Mouse (Mus musculus): Measurements from ENCODE around the gene Gmpr.

Gene Gmpr

DNA sequence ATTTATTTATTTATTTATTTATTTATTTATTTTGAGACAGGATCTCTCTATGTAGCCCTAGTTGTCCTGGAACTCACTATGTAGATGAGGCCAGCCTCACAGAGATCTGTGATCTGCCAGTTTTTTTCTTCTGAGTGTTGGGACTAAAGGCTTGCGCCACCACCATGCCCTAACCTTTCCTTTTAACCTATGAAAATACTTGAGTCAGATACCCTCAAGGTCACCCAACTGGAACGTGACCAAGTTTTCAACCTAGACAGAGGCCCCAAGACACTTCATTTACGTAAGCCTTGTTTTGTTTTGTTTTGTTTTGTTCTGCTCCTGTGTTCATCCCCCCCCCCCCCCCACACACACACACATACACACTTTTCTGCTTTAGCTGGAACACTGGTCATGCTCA is 1.7 kb upstream of the Gmpr start:
- no peak for DNase-seq (ENCODE audit: low spot score in 2 of 2)

DNA sequence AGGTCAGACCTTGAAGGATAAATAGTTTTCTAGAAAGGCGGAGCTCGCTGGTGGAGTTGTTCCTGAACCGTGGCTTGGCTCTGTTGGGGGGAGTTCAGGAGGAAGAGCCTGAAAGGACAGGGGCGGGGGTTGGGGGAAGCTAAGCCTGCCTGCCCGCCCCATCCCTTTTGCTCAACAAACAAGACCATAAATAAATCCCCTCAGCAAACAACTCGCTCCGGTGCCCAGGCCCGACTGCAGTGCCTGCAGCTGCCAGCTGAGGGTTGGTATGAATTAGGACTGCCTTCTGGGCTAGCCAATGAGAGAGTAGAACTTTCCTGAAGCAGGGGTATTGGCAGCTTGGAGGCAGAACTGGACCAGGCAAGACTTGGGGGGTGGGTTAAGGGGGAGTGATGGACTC is 1.3 kb downstream of the Gmpr start:
- DNase-seq (ENCODE audit: low spot score in 2 of 2): peak; percentile 42 to 55

DNA sequence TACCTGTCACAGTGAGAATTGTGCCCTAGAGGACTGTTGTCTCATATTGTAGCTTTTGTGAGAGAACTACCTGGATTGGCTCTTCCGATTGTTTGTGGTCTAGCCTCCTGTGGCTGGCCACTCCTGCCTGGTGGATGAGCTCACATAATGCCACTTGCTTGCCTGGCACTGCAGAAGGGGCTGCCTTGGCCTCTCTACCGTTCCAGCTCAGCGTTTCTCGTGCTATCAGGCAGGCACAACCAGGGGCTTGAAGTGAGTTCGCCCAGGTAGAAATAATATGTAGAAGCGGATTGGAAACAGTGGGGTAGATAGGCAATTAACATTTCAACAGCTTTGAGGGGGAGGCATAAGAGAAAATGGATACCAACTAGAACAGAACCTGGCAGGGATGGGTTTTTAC is 2.1 kb downstream of the Gmpr start:
- DNase-seq (ENCODE audit: low spot score in 2 of 2): no peak

DNA sequence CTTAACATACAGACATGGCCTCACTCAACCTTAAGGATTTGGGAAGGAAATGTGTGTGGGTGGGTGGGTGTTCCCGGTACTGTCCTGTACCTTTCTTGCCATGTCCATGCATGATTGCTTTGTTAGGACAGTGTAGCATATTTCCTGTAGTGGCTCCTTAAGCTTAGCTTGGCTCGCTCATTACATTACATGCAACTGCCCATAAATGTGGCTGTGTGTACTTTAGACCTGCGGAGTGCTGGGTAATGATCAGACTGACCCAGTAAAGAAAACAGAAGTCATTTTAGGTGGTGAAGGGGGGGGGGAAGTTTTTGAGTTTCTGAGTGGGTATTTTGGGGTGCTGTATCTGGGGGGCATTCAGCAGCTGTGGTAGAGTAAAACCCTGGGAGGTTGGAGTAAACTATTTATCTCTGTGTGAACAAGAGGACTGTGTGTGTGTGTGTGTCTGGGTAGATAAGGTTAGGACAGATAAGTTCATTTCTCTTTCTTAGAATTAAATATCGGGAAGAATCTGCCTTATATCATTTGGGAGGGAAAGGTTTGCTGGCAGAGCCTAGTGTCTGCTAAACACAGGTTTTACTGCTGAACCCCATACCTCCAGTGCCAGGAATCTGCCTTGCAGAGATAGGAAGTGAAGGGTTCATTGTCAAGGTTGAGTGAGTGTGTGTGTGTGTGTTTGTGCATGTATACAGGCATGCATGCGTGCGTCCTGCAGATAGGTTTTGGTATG is 4.6 kb downstream of the Gmpr start:
- no peak for DNase-seq (ENCODE audit: low spot score in 2 of 2)

DNA sequence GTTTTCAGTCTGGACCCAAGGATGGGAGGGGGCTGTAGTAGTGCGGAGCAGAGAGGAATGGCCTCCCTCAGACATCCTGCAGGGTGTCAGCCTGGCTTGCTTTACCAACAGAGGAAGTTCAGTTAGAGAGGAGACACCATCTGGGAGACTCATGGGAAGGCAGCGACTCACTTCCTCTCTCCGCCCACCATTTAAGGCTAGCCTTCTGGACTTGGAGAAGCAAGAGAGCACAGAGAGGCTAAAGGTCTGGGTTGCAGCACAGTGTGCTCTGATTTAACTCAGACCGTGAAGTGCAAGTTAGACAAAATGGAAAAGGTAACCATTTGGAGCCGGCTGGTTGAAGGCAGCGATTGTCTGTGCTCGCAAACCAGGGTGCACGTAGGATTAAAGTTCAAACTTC is 5.3 kb downstream of the Gmpr start:
- no peak for DNase-seq (ENCODE audit: low spot score in 2 of 2)

DNA sequence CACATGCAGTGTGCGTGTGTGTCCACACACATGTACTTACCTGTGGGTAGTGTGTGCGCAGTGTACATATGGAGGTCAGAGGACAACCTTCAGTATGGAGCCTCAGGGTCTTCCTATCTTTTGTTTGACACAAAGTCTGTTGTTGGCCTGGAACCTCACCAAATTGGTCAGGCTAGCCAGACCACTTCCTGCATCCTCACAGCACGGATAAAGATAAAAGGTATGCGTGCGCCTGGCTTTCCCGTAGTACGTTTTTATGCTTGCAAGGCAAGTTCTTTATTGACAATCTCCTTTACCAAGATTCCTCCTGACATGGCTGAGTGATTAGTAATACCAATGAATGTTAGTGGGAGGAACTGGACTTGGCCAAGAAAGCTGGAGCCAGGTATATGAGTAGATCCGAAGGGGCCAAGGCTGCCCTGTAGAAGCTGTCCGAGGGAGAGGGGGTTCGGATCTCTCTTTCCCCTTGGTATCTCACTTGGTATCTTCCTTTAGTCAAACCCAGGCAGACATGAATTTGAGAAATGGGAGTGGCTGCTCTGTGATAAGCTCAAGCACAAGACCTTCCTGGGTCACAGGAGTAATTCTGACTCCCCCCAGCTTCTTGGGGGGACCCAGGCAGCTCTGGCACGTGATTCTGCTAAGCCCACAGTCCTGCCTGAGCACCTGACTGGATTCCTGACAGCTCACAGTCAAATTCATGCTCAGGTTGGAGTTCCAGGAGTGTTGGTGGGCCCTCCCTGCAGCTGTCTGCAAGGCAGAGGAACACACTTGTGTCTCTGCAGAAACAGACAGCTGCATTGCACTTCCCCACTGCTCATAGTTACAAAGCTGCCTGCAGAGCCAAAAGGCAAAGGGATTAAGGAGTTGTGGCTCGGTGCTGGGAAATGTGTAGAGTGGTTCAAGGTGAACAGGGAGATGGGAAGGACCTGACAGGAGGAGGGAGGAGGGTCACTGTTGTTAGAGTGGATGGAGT is 6.1 kb downstream of the Gmpr start:
- no peak for DNase-seq (ENCODE audit: low spot score in 2 of 2)

DNA sequence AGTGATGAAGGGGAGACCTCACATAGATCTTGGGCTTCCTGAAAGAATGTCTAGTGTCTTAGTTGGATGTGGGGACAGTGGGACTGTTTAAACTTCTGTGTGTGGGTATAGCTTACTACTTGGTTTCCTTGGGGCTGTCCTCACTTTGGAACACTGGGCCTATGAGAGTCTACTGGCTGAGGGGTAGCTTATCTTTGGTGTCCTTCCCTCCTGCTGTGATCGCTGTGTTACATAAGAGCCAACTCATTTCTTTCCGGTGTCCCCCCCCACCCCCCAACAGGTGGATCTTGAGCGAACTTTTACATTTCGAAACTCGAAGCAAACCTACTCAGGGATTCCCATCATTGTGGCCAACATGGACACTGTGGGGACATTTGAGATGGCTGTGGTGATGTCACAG is 6.9 kb downstream of the Gmpr start:
- no peak for DNase-seq (ENCODE audit: low spot score in 2 of 2)

DNA sequence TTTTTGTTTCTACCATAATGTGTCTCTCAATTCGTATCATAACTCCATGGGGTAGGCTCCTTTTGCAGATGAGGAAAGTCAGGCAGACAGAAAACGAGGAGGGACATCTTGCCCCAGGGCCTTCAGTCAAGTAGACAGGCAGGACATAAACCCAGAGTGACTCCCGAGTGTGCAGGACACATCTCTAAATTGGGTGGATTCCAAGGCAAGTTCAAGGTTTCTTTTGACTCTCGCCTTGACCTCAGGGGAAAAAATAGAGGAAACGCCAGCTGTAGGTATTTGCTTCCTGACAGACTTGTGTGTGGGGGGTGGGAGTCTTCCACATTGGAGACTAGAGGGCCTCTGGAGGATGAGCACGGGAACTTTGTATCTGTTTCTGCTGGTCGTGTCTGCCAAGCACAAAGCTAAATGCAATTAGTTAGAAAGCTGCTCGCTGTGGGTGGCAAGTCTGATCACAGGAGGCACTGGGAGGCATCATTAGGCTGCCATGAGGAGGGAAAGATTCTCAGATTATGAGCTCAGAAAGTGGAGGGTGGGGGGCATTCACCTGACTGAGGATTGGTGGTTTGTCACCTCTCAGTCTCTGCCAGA is 7.7 kb downstream of the Gmpr start:
- no peak for DNase-seq (ENCODE audit: low spot score in 2 of 2)

DNA sequence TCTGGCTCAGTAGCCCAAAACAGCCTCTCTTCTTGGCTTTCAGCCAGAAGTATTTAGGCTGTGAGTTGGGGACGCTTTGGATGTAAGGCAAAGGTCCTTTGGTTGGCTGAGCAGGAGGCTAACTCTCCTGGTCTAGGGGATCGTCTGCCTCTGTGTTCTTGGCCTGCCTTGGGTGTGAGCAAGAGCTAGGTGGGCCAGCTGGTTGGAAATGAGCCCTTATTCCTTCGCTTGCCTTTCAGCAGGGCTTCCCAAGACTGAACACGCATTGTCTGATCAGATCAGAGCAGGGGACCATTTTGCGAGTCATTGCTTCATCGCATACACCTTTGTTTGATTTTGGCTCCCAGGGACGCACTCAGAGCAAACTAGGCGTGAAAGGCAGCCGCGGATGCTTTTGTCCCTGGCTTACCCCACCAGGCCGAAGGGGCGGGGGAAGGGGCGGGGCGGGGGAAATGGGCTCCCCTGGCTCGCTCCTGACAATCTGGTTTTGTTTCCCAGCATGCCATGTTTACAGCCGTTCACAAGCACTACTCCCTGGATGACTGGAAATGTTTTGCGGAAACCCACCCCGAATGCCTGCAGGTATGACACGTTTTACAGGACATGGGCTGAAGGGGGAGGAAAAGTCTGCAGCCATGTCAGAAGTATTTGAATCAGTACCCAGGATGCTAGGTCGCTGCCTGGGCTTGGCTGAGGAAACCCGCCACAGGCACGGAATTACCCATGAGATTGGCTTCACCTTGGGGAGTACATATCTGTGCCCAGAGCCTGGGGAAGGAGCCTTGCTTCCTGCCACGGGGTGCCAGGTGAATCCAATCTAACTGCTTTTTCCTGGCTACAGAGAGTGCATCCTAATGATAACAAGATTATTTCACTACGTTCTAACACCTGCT is 9.5 kb downstream of the Gmpr start:
- DNase-seq (ENCODE audit: low spot score in 2 of 2): no peak

DNA sequence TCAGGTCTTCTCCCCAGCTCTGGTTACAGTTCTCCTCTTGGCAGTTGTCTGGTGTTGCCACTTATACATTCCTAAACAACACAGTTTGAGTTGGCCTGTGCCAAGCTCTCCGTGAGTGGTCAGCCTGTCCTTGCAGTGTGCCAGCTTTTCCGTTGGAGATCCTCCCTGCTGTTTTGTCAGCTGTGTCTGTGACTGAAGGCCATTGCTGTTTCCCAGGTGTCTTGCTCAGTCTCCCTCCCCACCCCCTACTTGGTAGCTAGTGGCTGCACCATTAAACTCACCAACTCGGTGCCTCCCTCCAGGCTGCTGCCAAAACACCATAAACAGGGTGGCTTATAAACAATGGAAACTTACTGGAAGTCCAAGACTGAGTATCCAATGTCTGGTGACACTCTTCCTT is 17.1 kb downstream of the Gmpr start:
- no peak for DNase-seq (ENCODE audit: low spot score in 2 of 2)

DNA sequence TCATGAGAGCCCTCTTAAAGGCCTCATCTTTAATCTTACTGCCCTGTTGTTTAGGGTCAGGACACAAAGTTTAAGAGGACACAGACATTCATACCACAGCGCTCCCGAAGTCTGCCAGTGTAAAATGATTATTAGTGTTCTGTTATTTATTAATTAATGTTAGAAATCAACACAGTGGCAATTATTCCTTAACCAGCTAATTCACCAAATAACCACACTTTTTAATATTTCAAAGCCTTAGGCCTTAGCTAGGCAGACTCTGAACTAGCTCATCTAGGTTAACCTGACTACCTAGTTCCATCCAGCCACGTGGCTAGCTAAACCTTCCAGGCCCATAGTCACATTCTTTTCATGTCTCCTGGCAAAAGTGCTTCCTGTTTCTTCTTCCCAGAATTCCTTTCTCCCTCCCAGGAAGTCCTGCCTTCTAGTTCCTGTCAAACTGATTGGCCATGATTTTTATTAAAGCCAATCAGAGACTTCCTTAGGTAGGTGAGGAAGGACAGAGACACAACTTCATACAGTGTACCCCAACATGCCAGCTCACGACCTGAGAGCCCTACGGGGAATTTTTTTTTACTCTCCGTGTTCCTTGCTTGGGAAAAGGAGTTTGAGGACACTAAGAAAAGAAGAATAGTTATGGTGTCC is 17.7 kb downstream of the Gmpr start:
- no peak for DNase-seq (ENCODE audit: low spot score in 2 of 2)

DNA sequence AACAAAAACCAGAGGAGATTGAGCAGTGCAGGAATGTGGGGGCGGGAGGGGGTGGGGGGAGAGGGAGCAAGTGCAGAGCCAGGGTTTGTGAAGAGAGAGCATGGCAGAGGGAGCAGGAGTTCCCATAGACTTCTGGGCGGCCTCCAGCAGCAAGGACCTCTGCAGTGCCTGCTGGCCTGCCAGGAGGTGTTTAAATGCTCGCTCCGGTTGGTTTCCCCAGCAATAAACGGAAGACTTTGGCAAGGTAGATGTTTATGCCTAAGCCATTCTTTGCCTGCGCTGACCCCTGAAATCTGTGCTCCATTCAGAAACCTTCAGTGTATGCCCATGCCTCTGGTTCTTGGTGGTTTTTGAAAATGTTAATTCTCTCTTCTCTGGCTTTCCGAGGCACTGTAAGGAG is 19.0 kb downstream of the Gmpr start:
- no peak for DNase-seq (ENCODE audit: low spot score in 2 of 2)

DNA sequence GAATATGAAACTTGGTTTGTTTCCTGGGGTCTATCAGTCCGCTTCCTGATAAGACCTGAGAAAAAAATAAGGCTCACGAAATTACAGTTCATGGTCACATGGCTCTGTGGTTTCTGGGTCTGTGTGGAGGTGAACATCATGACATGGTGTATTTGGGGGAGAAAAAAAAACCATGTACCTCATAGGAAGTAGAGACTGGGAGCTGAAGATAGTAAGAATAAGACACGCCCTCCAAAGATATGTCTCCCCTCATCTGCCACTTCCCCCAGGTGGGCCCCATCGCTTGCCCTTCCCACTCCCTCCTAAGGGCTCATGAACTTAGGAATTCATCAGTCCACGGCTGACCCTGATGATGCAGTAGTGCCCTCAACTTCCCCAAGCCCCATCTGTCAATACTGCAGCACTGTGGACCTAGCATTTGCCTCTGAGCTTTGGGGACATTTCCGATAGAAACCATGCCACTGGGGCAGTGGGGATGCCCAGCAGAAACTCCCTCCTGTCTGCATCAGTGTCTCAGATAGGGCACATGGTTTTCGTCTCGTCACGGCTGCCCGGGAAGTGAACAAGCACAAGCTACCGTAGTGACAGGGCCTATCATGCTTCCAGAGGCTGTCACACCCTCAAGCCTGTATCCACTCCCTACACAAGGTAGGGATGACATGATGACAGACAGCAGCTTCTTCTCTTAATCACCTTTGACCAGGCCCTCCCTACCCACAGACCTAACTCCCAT is 20.2 kb downstream of the Gmpr start:
- DNase-seq (ENCODE audit: low spot score in 2 of 2): no peak

DNA sequence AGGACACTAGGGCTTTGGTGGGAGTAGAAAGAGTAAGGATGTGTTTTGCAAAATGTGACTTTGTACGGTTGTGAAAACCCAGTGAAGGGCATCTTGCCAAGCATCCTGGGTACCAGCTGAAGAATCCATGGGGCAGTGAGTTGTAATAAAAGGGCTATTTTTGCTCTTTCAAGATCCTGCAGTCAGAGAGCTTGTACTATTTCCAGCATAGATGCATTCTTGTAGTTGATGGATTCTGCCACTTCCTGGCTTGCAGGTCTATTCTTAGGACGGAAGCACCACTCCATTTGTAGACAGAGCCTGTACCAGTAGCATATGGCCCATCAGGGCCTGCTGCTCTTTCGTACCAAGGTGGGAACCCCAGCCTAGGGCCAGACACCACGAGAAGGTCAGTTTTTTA is 21.5 kb downstream of the Gmpr start:
- no peak for DNase-seq (ENCODE audit: low spot score in 2 of 2)

DNA sequence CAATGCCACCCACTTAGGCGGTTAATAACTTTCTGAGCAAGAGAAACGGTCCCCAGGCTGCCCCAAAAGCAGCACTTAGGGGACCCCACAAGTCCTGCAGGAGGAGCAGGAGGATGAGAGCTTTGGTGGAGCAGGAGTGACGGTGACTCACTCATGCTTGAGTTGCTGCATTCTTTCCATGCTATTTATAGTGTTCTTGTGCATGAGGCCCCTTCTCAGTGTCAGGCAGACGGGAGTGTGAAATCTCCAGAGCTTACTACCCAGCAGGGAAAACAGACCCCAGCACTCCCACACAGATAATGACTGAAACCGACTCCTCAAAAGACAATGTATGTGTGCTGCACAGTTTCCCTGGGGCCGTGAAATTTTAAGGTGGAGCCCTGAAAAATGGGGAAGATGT is 23.5 kb downstream of the Gmpr start:
- no peak for DNase-seq (ENCODE audit: low spot score in 2 of 2)

DNA sequence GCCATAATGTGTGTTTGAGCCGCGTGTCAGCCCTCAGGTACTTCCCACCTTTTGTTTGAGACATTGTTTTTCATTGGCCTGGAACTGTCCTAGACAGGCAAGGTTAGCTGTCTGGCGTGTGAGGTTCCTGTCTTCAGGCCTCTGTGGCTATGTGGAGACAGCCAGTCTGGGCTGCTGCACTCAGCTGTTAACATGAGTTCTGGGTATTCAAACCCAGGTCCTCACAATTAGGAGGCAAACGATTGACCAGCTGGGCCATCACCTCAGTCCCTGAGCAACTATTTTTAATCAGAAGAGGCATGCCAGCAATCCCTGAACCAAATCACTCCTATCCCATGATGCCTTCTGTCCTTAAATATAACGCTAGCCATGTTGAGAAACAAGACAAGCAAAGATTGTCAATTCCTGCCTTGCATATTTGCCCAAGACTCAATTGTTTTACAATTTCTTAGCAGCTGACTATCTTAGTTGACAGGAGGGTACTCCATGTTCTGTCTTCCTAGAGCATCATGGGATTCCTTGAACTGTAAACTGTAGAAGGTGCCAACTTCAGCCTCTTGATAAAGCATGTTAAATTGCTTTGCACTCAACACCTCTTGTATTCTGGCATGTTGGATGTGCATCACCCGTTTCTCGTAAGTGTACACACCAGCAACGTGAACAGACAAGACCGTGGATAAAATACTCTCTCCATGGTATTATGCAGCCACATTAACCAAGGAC is 28.6 kb downstream of the Gmpr start:
- DNase-seq (ENCODE audit: low spot score in 2 of 2): no peak

DNA sequence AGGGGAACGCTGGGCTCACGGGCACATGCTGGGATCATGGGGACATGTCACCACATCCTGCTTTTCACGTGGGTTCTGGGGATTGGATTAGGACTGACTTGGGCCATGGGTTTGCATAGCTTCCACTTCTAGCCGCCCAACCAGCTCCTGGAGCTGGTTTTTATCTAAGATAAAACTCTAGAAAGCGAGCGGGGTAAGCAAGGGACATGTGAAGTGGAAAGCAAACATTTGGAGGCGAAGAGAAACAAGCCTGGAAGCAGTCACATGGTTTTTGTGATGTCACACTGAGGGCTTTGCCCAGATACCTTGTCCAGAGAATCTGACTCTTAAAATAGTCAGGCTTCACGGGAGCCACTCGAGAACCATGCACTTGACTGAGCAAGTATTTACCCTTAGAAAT is 29.9 kb downstream of the Gmpr start:
- no peak for DNase-seq (ENCODE audit: low spot score in 2 of 2)

DNA sequence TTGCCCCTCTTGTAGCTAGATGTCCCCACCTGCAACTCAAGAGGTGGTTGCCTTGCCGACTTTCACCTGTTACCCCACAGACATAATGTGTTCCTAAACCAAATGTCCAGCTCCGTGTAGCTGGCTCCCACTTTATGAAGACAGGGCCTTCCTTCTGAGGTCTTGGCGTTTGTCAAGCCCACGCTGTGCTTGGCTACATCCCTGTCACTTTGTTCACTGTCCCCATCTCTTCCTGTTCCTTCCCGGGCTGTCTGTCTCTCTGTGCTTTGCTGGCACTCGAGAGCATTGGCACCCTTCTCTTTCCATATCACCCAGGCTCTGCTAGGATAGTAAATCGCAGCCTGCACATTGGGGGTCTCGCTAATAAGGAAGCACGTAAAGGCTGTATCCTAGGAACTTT is 30.8 kb downstream of the Gmpr start:
- no peak for DNase-seq (ENCODE audit: low spot score in 2 of 2)

DNA sequence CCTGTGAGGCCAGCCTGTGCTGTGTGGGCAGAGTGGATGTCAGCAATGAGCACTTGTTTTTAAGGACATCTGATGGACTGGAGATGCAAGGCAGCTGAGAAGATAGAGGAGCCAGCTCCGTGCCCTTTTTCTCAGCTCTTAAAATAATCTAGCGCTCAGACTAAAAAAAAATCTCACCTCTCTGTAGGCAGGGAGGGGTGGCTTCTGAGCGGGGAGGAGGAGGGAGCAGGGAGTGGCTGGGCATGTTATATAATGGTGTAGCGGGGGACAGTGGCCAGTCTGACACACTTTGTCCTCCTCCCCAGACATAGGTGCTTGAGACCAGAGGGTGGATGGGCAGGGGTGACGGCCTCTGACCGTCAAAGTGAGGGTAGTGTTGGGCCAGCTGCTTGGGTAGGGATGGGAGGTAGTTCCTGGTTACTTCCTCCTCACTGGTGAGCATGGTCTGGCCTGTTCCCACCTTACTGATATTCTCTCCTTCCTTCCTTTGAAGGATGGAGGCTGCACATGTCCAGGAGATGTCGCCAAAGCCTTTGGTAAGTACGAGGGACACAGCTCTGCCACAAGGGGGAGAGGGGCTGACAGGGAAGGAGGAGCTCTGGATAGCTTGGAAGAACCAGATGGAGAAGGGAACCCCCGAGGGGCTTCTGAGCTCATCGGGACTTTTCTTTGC is 31.4 kb downstream of the Gmpr start:
- peak; percentile 52 to 64 for DNase-seq (ENCODE audit: low spot score in 2 of 2)

Data from frontal cortex, postnatal 25 days (tissue).